Mouse (Mus musculus): ENCODE data around the gene 4930451I11Rik. TPM values are rescaled to one million over a fixed set of nuclear protein-coding genes. Genes with fewer than 3 reads are reported as not detected.

Gene 4930451I11Rik
- polyA plus RNA-seq, 1 experiment from 2014 or later, result not detected

GRCm38 (mm10) chr7:126803181-126803580 is 28.3 kb downstream of the 4930451I11Rik start:
- no peak for ATAC-seq (replicated peaks; ENCODE audit: insufficient number of reproducible peaks, low FRiP score, low TSS enrichment, low read depth)
- Histone ChIP-seq H3K9ac (replicated peaks; ENCODE audit: low read length) (no peak overlapping the region), H3K4me2 (ENCODE audit: low read depth, low read length) (no peak overlapping the region), H3K36me3 (replicated peaks; ENCODE audit: control insufficient read depth, insufficient read depth, low read depth, low read length) (no peaks in the 10 kb centered on the region), H3K27ac (replicated peaks; ENCODE audit: low read depth, low read length) (no peak overlapping the region), H3K27me3 (ENCODE audit: control insufficient read depth, insufficient read depth, low read length) (no peaks in the 10 kb centered on the region), H3K4me1 (ENCODE audit: control insufficient read depth, insufficient read depth, low read length) (peaks cover 2% of the 10 kb centered on the region; the same call in 1 of the 2 replicates), H3K4me3 (ENCODE audit: low read depth, low read length) (no peak overlapping the region), H3K9me3 (replicated peaks; ENCODE audit: control insufficient read depth, low read length) (no peaks in the 10 kb centered on the region)
- 86% methylated on average over 6 of the region's 6 CpGs for WGBS
- DNase-seq (ENCODE audit: low spot score), result no peak

- no peak overlapping the region for H3K4me2 ChIP-seq (ENCODE audit: low read depth, low read length)
- 83% methylated on average over 11 of the region's 11 CpGs for WGBS
- H3K9ac ChIP-seq (replicated peaks; ENCODE audit: low read length), result no peak overlapping the region
- H3K36me3 ChIP-seq (replicated peaks; ENCODE audit: control insufficient read depth, insufficient read depth, low read depth, low read length), result no peaks in the 10 kb centered on the region
- no peaks in the 10 kb centered on the region for H3K27me3 ChIP-seq (ENCODE audit: control insufficient read depth, insufficient read depth, low read length)
- DNase-seq (ENCODE audit: low spot score), result no peak
- no peaks in the 10 kb centered on the region for H3K9me3 ChIP-seq (replicated peaks; ENCODE audit: control insufficient read depth, low read length)
- H3K27ac ChIP-seq (replicated peaks; ENCODE audit: low read depth, low read length), result no peak overlapping the region
- ATAC-seq (replicated peaks; ENCODE audit: insufficient number of reproducible peaks, low FRiP score, low TSS enrichment, low read depth), result no peak
- H3K4me3 ChIP-seq (ENCODE audit: low read depth, low read length), result no peak overlapping the region
- peaks cover 2% of the 10 kb centered on the region for H3K4me1 ChIP-seq (ENCODE audit: control insufficient read depth, insufficient read depth, low read length)
Measured at GRCm38 (mm10) chr7:126802134-126802889, 29.1 kb downstream of the 4930451I11Rik start.

- peak overlapping the region; percentile 25 for H3K9ac ChIP-seq (replicated peaks; ENCODE audit: low read length)
- H3K9me3 ChIP-seq (replicated peaks; ENCODE audit: control insufficient read depth, low read length), result no peaks in the 10 kb centered on the region
- ATAC-seq (replicated peaks; ENCODE audit: insufficient number of reproducible peaks, low FRiP score, low TSS enrichment, low read depth), result no peak
- no peak overlapping the region for H3K4me3 ChIP-seq (ENCODE audit: low read depth, low read length)
- H3K4me1 ChIP-seq (ENCODE audit: control insufficient read depth, insufficient read depth, low read length), result peaks cover 3% of the 10 kb centered on the region
- no peak overlapping the region for H3K27ac ChIP-seq (replicated peaks; ENCODE audit: low read depth, low read length)
- WGBS, result 95% methylated on average over 16 of the region's 16 CpGs
- peaks cover 6% of the 10 kb centered on the region for H3K36me3 ChIP-seq (replicated peaks; ENCODE audit: control insufficient read depth, insufficient read depth, low read depth, low read length)
- H3K27me3 ChIP-seq (ENCODE audit: control insufficient read depth, insufficient read depth, low read length), result no peaks in the 10 kb centered on the region
- no peak for DNase-seq (ENCODE audit: low spot score)
- no peak overlapping the region for H3K4me2 ChIP-seq (ENCODE audit: low read depth, low read length)
Measured at GRCm38 (mm10) chr7:126801057-126801422, 30.4 kb downstream of the 4930451I11Rik start.

DNA sequence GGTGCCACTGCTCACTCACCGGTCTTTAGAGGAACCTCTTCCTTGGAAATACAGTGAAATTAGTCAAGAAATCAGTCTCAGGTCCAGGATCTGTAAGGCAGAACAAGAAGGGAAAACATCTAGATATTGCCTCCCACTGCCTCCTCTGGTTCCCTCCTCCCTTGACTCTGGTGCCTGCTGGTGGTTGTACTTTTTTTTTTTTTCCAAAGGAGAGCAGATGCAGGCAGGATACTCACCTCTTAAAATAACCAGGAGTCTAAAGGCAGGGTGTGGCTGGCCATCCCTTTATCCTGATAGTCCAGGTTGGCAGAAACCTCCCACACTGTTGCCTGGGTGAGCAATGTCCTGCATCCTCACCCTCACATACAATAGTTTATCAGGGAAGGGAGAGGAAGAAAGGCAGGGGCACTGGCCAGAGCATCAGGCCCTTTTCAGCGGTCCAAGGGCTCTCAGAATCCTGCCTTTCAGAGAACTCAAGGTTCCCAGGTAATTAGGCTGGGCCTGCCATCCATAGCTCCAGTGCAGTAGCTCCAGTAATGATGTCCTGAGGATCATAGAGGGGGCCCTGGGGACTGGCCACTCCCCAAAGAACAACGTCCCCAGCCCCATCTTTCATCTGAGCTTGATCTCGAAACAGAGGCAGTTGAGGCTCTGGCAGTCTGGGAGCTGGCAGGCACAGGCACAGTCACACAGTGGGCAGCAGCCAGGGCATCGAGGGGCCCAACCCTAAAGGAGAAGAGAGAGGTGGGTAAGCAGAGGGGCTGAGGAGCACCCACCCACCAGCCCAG is 31.0 kb downstream of the 4930451I11Rik start:
- Histone ChIP-seq H3K36me3 (replicated peaks; ENCODE audit: control insufficient read depth, insufficient read depth, low read depth, low read length) (peaks cover 8% of the 10 kb centered on the region), H3K4me2 (ENCODE audit: low read depth, low read length) (peak overlapping the region; percentile 73), H3K27me3 (ENCODE audit: control insufficient read depth, insufficient read depth, low read length) (no peaks in the 10 kb centered on the region), H3K4me3 (ENCODE audit: low read depth, low read length) (peak overlapping the region; percentile 87; the same call in 1 of the 2 replicates), H3K9me3 (replicated peaks; ENCODE audit: control insufficient read depth, low read length) (no peaks in the 10 kb centered on the region), H3K9ac (replicated peaks; ENCODE audit: low read length) (peak overlapping the region; percentile 65), H3K4me1 (ENCODE audit: control insufficient read depth, insufficient read depth, low read length) (peaks cover 3% of the 10 kb centered on the region), H3K27ac (replicated peaks; ENCODE audit: low read depth, low read length) (peak overlapping the region; percentile 90; the same call in 1 of the 2 replicates)
- WGBS, result 56% methylated on average over 5 of the region's 5 CpGs
- DNase-seq (ENCODE audit: low spot score) (no peak), ATAC-seq (replicated peaks; ENCODE audit: insufficient number of reproducible peaks, low FRiP score, low TSS enrichment, low read depth) (no peak)

GRCm38 (mm10) chr7:126799468-126800268 is 31.8 kb downstream of the 4930451I11Rik start:
- no peaks in the 10 kb centered on the region for H3K27me3 ChIP-seq (ENCODE audit: control insufficient read depth, insufficient read depth, low read length)
- under 1% methylated on average over 37 of the region's 38 CpGs for WGBS
- H3K4me3 ChIP-seq (ENCODE audit: low read depth, low read length), result peak overlapping the region; percentile 87
- H3K9ac ChIP-seq (replicated peaks; ENCODE audit: low read length), result peak overlapping the region; percentile 65
- no peaks in the 10 kb centered on the region for H3K9me3 ChIP-seq (replicated peaks; ENCODE audit: control insufficient read depth, low read length)
- H3K27ac ChIP-seq (replicated peaks; ENCODE audit: low read depth, low read length), result peak overlapping the region; percentile 90
- H3K4me2 ChIP-seq (ENCODE audit: low read depth, low read length), result peak overlapping the region; percentile 73
- H3K4me1 ChIP-seq (ENCODE audit: control insufficient read depth, insufficient read depth, low read length), result peaks cover 3% of the 10 kb centered on the region
- DNase-seq (ENCODE audit: low spot score), result no peak
- ATAC-seq (replicated peaks; ENCODE audit: insufficient number of reproducible peaks, low FRiP score, low TSS enrichment, low read depth), result peak; percentile 82
- peaks cover 9% of the 10 kb centered on the region for H3K36me3 ChIP-seq (replicated peaks; ENCODE audit: control insufficient read depth, insufficient read depth, low read depth, low read length)

DNA sequence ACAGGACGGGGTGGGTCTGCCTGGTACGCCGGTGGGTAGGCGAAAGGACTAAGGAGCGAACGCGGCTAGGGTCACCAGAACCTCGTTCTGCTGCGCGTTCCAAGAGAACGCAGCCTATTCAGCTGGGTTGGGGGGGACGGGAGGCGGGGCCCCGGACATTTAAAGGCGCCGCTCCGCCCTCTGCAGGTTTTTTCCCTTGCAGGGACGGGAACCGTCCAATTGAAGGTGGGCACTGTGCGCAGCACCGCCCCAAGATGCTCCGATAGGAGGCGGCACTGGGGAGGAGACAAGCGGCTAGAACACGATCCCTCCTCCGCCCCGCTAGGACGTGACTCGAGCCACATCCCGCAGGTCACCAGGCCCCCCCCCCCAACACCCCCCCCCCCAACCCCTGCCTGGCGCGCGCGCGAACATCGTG is 32.4 kb downstream of the 4930451I11Rik start:
- Histone ChIP-seq H3K4me3 (ENCODE audit: low read depth, low read length) (peak overlapping the region; percentile 87), H3K27me3 (ENCODE audit: control insufficient read depth, insufficient read depth, low read length) (no peaks in the 10 kb centered on the region), H3K9me3 (replicated peaks; ENCODE audit: control insufficient read depth, low read length) (no peaks in the 10 kb centered on the region), H3K36me3 (replicated peaks; ENCODE audit: control insufficient read depth, insufficient read depth, low read depth, low read length) (peaks cover 9% of the 10 kb centered on the region), H3K4me2 (ENCODE audit: low read depth, low read length) (peak overlapping the region; percentile 73), H3K4me1 (ENCODE audit: control insufficient read depth, insufficient read depth, low read length) (peaks cover 3% of the 10 kb centered on the region), H3K9ac (replicated peaks; ENCODE audit: low read length) (peak overlapping the region; percentile 88), H3K27ac (replicated peaks; ENCODE audit: low read depth, low read length) (peak overlapping the region; percentile 84)
- WGBS, result under 1% methylated on average over 30 of the region's 36 CpGs
- ATAC-seq (replicated peaks; ENCODE audit: insufficient number of reproducible peaks, low FRiP score, low TSS enrichment, low read depth), result peak; percentile 95
- peak; percentile 98 for DNase-seq (ENCODE audit: low spot score)

DNA sequence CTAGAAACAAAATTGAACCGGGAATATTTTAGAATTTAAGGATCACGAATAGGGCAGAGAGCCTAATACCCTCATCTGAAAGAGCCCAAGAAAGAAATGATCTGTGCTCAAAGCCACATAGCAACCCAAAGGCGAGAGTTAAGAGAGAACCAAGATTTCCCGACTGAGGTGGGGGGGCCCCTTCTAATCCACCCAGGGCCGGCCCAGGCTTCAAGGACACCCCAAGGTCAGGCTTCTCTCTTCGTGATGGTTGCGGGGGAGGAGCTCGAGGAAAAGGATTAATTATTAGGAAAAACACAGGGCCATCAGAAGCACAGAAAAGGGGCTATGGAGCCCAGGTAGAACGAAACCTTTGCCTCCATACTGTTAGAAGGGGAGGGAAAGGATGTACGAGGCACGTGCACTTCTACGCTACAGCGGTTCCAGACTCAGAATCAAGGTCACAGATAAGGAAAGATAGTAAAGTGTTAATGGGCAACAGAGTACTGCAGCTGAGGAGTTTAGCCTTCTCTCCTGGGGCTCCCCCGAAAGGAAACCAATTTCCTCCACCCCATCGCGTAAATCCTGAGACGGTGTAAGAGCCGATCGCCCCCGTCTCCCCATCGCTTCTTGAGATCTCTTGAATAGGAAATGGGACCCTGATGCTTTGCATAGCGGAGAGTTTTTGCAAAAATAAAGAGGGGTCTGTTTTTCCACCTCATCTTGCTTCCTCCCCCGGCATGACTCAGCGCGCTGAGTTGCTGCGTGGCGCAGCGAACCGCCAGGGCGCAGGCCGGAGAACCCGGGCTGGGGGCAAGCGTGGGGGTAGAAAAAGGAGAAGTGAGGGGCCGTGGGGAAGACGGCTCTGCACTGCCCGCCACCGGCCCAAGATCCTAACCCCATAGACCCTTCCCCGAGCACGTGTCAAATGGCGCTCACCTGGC is 33.1 kb downstream of the 4930451I11Rik start:
- no peaks in the 10 kb centered on the region for H3K9me3 ChIP-seq (replicated peaks; ENCODE audit: control insufficient read depth, low read length)
- ATAC-seq (replicated peaks; ENCODE audit: insufficient number of reproducible peaks, low FRiP score, low TSS enrichment, low read depth) (no peak), DNase-seq (ENCODE audit: low spot score) (peak; percentile 18)
- H3K36me3 ChIP-seq (replicated peaks; ENCODE audit: control insufficient read depth, insufficient read depth, low read depth, low read length), result peaks cover 9% of the 10 kb centered on the region
- peaks cover 3% of the 10 kb centered on the region for H3K4me1 ChIP-seq (ENCODE audit: control insufficient read depth, insufficient read depth, low read length)
- H3K27me3 ChIP-seq (ENCODE audit: control insufficient read depth, insufficient read depth, low read length), result no peaks in the 10 kb centered on the region
- peak overlapping the region; percentile 73 for H3K4me2 ChIP-seq (ENCODE audit: low read depth, low read length)
- H3K4me3 ChIP-seq (ENCODE audit: low read depth, low read length), result peak overlapping the region; percentile 87
- under 1% methylated on average over 40 of the region's 40 CpGs for WGBS
- H3K27ac ChIP-seq (replicated peaks; ENCODE audit: low read depth, low read length), result peak overlapping the region; percentile 84
- peak overlapping the region; percentile 88 for H3K9ac ChIP-seq (replicated peaks; ENCODE audit: low read length)
